Mouse (Mus musculus): ENCODE results near the gene Phf20. TPM values are rescaled to one million over a fixed set of nuclear protein-coding genes. Genes with fewer than 3 reads are reported as not detected.

Gene Phf20
- total RNA-seq, 1 experiment, result 44.1 TPM

- H3K36me3 ChIP-seq (ENCODE audit: control insufficient read depth, insufficient read depth, low read length, poor library complexity, severe bottlenecking), result no peaks in the 10 kb centered on the region
These were observed 127.9 kb downstream of the Phf20 start for GRCm38 (mm10) chr2:156324116-156324588.

GRCm38 (mm10) chr2:156324681-156325080, 128.4 kb downstream of the Phf20 start:
- H3K36me3 ChIP-seq (ENCODE audit: control insufficient read depth, insufficient read depth, low read length, poor library complexity, severe bottlenecking), result no peaks in the 10 kb centered on the region
- H3K4me1 ChIP-seq (ENCODE audit: control insufficient read depth in 2 of 2, insufficient read depth in 2 of 2, low read length in 2 of 2, poor library complexity in 1 of 2), result peaks cover 0 to 8% of the 10 kb centered on the region in 2 experiments; a peak in 1 of 4 replicates
- in situ Hi-C loops (cut with MboI; ENCODE audit: low sequenced_read_pairs in 2 of 2, unreplicated experiment in 2 of 2), result no loop called here
- H3K9ac ChIP-seq (ENCODE audit: insufficient read depth, low read depth, low read length, poor library complexity, severe bottlenecking), result no peak overlapping the region
- H3K27ac ChIP-seq (ENCODE audit: insufficient read depth, low read depth, low read length, poor library complexity, severe bottlenecking), result no peak overlapping the region
- no peaks in the 10 kb centered on the region for H3K9me3 ChIP-seq (ENCODE audit: control insufficient read depth, insufficient read depth, low read depth, low read length)
- H3K4me3 ChIP-seq (ENCODE audit: insufficient read depth in 1 of 2, low read depth in 1 of 2, low read length in 2 of 2, poor library complexity in 1 of 2, severe bottlenecking in 1 of 2), result no peak overlapping the region
- TF ChIP-seq ZC3H11A (IDR thresholded peaks at IDR 0.05; ENCODE audit: borderline replicate concordance, low read depth, low read length), result no peak
- no peak for TF ChIP-seq ZNF384 (IDR thresholded peaks at IDR 0.05; ENCODE audit: low read depth, low read length)
- TF ChIP-seq HCFC1 (IDR thresholded peaks at IDR 0.05; ENCODE audit: borderline replicate concordance, insufficient read depth, low read length), result no peak
- no peak for TF ChIP-seq MAFK (IDR thresholded peaks at IDR 0.05; ENCODE audit: insufficient read depth, low read depth, low read length)
- no peak for TF ChIP-seq CHD2 (IDR thresholded peaks at IDR 0.05; ENCODE audit: low read depth, low read length)
- no peak for DNase-seq (ENCODE audit: low read depth, low spot score)

More at GRCm38 (mm10) chr2:156324116-156324588, 127.9 kb downstream of the Phf20 start:
- no peak overlapping the region for H3K9ac ChIP-seq (ENCODE audit: insufficient read depth, low read depth, low read length, poor library complexity, severe bottlenecking)
- H3K4me3 ChIP-seq (ENCODE audit: insufficient read depth in 1 of 2, low read depth in 1 of 2, low read length in 2 of 2, poor library complexity in 1 of 2, severe bottlenecking in 1 of 2), result no peak overlapping the region
- no peaks in the 10 kb centered on the region for H3K9me3 ChIP-seq (ENCODE audit: control insufficient read depth, insufficient read depth, low read depth, low read length)
- TF ChIP-seq ZC3H11A (IDR thresholded peaks at IDR 0.05; ENCODE audit: borderline replicate concordance, low read depth, low read length), result no peak
- no peak for TF ChIP-seq HCFC1 (IDR thresholded peaks at IDR 0.05; ENCODE audit: borderline replicate concordance, insufficient read depth, low read length)
- no peak for TF ChIP-seq MAFK (IDR thresholded peaks at IDR 0.05; ENCODE audit: insufficient read depth, low read depth, low read length)
- TF ChIP-seq CHD2 (IDR thresholded peaks at IDR 0.05; ENCODE audit: low read depth, low read length), result no peak
- no peak for TF ChIP-seq ZNF384 (IDR thresholded peaks at IDR 0.05; ENCODE audit: low read depth, low read length)
- peaks cover 0 to 8% of the 10 kb centered on the region in 2 experiments; a peak in 1 of 4 replicates for H3K4me1 ChIP-seq (ENCODE audit: control insufficient read depth in 2 of 2, insufficient read depth in 2 of 2, low read length in 2 of 2, poor library complexity in 1 of 2)
- in situ Hi-C loops (cut with MboI; ENCODE audit: low sequenced_read_pairs in 2 of 2, unreplicated experiment in 2 of 2), result no loop called here
- no peak overlapping the region for H3K27ac ChIP-seq (ENCODE audit: insufficient read depth, low read depth, low read length, poor library complexity, severe bottlenecking)
- DNase-seq (ENCODE audit: low read depth, low spot score), result no peak

GRCm38 (mm10) chr2:156330681-156331080, 134.4 kb downstream of the Phf20 start:
- in situ Hi-C loops (cut with MboI; ENCODE audit: low sequenced_read_pairs in 2 of 2, unreplicated experiment in 2 of 2), result no loop called here
- no peak overlapping the region for H3K4me3 ChIP-seq (ENCODE audit: insufficient read depth in 1 of 2, low read depth in 1 of 2, low read length in 2 of 2, poor library complexity in 1 of 2, severe bottlenecking in 1 of 2)
- H3K4me1 ChIP-seq (ENCODE audit: control insufficient read depth in 2 of 2, insufficient read depth in 2 of 2, low read length in 2 of 2, poor library complexity in 1 of 2), result no peaks in the 10 kb centered on the region
- no peak overlapping the region for H3K9ac ChIP-seq (ENCODE audit: insufficient read depth, low read depth, low read length, poor library complexity, severe bottlenecking)
- H3K36me3 ChIP-seq (ENCODE audit: control insufficient read depth, insufficient read depth, low read length, poor library complexity, severe bottlenecking), result no peaks in the 10 kb centered on the region
- TF ChIP-seq ZC3H11A (IDR thresholded peaks at IDR 0.05; ENCODE audit: borderline replicate concordance, low read depth, low read length), result no peak
- TF ChIP-seq HCFC1 (IDR thresholded peaks at IDR 0.05; ENCODE audit: borderline replicate concordance, insufficient read depth, low read length), result no peak
- TF ChIP-seq ZNF384 (IDR thresholded peaks at IDR 0.05; ENCODE audit: low read depth, low read length), result no peak
- TF ChIP-seq MAFK (IDR thresholded peaks at IDR 0.05; ENCODE audit: insufficient read depth, low read depth, low read length), result no peak
- no peak for TF ChIP-seq CHD2 (IDR thresholded peaks at IDR 0.05; ENCODE audit: low read depth, low read length)
- DNase-seq (ENCODE audit: low read depth, low spot score), result no peak
- no peak overlapping the region for H3K27ac ChIP-seq (ENCODE audit: insufficient read depth, low read depth, low read length, poor library complexity, severe bottlenecking)
- no peaks in the 10 kb centered on the region for H3K9me3 ChIP-seq (ENCODE audit: control insufficient read depth, insufficient read depth, low read depth, low read length)

- Histone ChIP-seq H3K9ac (ENCODE audit: insufficient read depth, low read depth, low read length, poor library complexity, severe bottlenecking) (no peak overlapping the region), H3K9me3 (ENCODE audit: control insufficient read depth, insufficient read depth, low read depth, low read length) (no peaks in the 10 kb centered on the region), H3K4me1 (ENCODE audit: control insufficient read depth in 2 of 2, insufficient read depth in 2 of 2, low read length in 2 of 2, poor library complexity in 1 of 2) (no peaks in the 10 kb centered on the region), H3K27ac (ENCODE audit: insufficient read depth, low read depth, low read length, poor library complexity, severe bottlenecking) (no peak overlapping the region), H3K36me3 (ENCODE audit: control insufficient read depth, insufficient read depth, low read length, poor library complexity, severe bottlenecking) (no peaks in the 10 kb centered on the region), H3K4me3 (ENCODE audit: insufficient read depth in 1 of 2, low read depth in 1 of 2, low read length in 2 of 2, poor library complexity in 1 of 2, severe bottlenecking in 1 of 2) (no peak overlapping the region)
- in situ Hi-C loops (cut with MboI; ENCODE audit: low sequenced_read_pairs in 2 of 2, unreplicated experiment in 2 of 2), result no loop called here
- no peak for DNase-seq (ENCODE audit: low read depth, low spot score)
- no peak for TF ChIP-seq ZC3H11A (IDR thresholded peaks at IDR 0.05; ENCODE audit: borderline replicate concordance, low read depth, low read length)
- TF ChIP-seq HCFC1 (IDR thresholded peaks at IDR 0.05; ENCODE audit: borderline replicate concordance, insufficient read depth, low read length), result no peak
- TF ChIP-seq CHD2 (IDR thresholded peaks at IDR 0.05; ENCODE audit: low read depth, low read length), result no peak
- no peak for TF ChIP-seq MAFK (IDR thresholded peaks at IDR 0.05; ENCODE audit: insufficient read depth, low read depth, low read length)
- no peak for TF ChIP-seq ZNF384 (IDR thresholded peaks at IDR 0.05; ENCODE audit: low read depth, low read length)
These were observed 135.2 kb downstream of the Phf20 start for GRCm38 (mm10) chr2:156331446-156331965.

Data from ES-E14 (cell line).